Mouse (Mus musculus) stomach, postnatal 0 days (tissue): ENCODE data around the gene Eif5a. TPM values are rescaled to one million over a fixed set of nuclear protein-coding genes. Genes with fewer than 3 reads are reported as not detected.

Experiments
- ATAC-seq: fragments of 200-750 bp; cut with Nextera tagmentation; 2 replicates; pipeline ENCODE4 v1.8.0; 2017; ENCODE audit not compliant: low FRiP score, low TSS enrichment
- DNase-seq: peaks from one replicate; pipeline ENCODE4 v3.0.0-alpha.2; 2016; ENCODE audit warnings: low spot score
- H3K27ac ChIP-seq: fragments of 300-500 bp; sonication (generic); replicated peaks from 2 replicates; pipeline ENCODE4 v1.5.1; 2014; ENCODE audit warnings: mild to moderate bottlenecking, control low read depth
- H3K27me3 ChIP-seq: fragments of 300-500 bp; sonication (generic); 2 replicates; pipeline ENCODE4 v1.6.1; 2014; ENCODE audit warnings: low read length; ENCODE audit not compliant: control insufficient read depth, insufficient read depth
- H3K36me3 ChIP-seq: fragments of 300-500 bp; sonication (generic); 2 replicates; pipeline ENCODE4 v1.6.1; 2014; ENCODE audit warnings: low read length, mixed read lengths; ENCODE audit not compliant: control insufficient read depth, insufficient read depth
- H3K4me1 ChIP-seq: fragments of 300-500 bp; sonication (generic); replicated peaks from 2 replicates; pipeline ENCODE4 v1.6.1; 2014; ENCODE audit warnings: antibody characterized with exemption; ENCODE audit not compliant: control insufficient read depth, insufficient read depth
- H3K4me2 ChIP-seq: fragments of 300-500 bp; sonication (generic); replicated peaks from 2 replicates; pipeline ENCODE4 v1.6.1; 2014; ENCODE audit warnings: low read depth, mild to moderate bottlenecking, control low read depth, moderate library complexity
- H3K4me3 ChIP-seq: fragments of 300-500 bp; sonication (generic); 2 replicates; pipeline ENCODE4 v1.5.1; 2014; ENCODE audit warnings: low read depth, low read length, control low read depth
- H3K9ac ChIP-seq: fragments of 300-500 bp; sonication (generic); 2 replicates; pipeline ENCODE4 v1.6.1; 2014; ENCODE audit warnings: mild to moderate bottlenecking, low read length, control low read depth, mixed read lengths
- H3K9me3 ChIP-seq: fragments of 300-500 bp; sonication (generic); 2 replicates; pipeline ENCODE4 v1.6.1; 2016; ENCODE audit warnings: low read length; ENCODE audit not compliant: control insufficient read depth
- CTCF ChIP-seq: IDR thresholded peaks from 2 replicates; pipeline ENCODE4 v1.5.1; 2016; ENCODE audit warnings: antibody characterized with exemption, low read depth, mild to moderate bottlenecking, moderate library complexity
- EP300 ChIP-seq: optimal IDR thresholded peaks from 2 replicates; pipeline ENCODE3; 2016; ENCODE audit warnings: antibody characterized with exemption
- WGBS: fragments of 180-500 bp; shearing (Covaris S2); extraction: QIAGEN DNeasy Blood & Tissue Kit; methylation state at CpG from one replicate; pipeline ENCODE4 v1.1.7; 2014; 5-methylcytosine and 5-hydroxymethylcytosine counted together
- microRNA-seq: library from miRNA; unstranded; fragments of <30 nt; microRNA quantifications from one replicate; pipeline ENCODE4, GENCODE M21; 2016
- polyA plus RNA-seq: library from polyadenylated mRNA; unstranded; fragments of >200 nt; fragmentation: Nextera tagmentation; extraction: Ambion mirVana; gene quantifications from 2 replicates; pipeline ENCODE4 v1.2.1, GENCODE M21; 2015

The Eif5a gene
- polyA plus RNA-seq, 1 experiment from 2014 or later = 1,205 TPM

- DNase-seq (no peak), ATAC-seq (no peak)
- H3K9ac ChIP-seq = no peak overlapping the region
- no peaks in the 10 kb centered on the region for H3K9me3 ChIP-seq
- TF ChIP-seq CTCF (no peak), EP300 (no peak)
- H3K4me1 ChIP-seq = no peaks in the 10 kb centered on the region
- H3K27me3 ChIP-seq = no peaks in the 10 kb centered on the region
- no peaks in the 10 kb centered on the region for H3K36me3 ChIP-seq
- WGBS = 85% methylated on average over 2 of the region's 2 CpGs
- H3K4me2 ChIP-seq = no peak overlapping the region
- no peak overlapping the region for H3K4me3 ChIP-seq
- H3K27ac ChIP-seq = no peak overlapping the region
Measured at GRCm38 (mm10) chr11:69870289-69871069, 51.3 kb downstream of the Eif5a start.

DNA sequence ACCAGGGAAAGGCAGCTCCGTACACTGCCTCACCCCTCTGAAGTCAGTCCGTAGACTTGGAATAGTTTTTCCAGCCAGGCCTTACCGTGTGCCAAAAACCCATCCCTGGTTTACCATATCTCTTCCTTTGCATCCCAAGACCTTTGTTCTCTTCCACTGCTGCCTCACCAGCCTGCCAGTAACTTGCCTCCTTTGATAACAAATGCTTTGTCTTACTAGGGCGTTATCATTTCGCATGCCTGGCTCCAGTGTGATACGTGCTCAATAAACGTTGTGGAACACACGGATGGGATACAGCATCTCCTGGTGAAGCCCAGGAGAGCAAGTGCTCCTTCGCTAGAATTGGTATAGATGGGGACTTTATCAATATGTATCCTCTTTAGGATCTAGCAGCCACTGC is 54.4 kb downstream of the Eif5a start:
- WGBS = 56% methylated on average over 9 of the region's 9 CpGs
- no peak overlapping the region for H3K4me3 ChIP-seq
- ATAC-seq (no peak), DNase-seq (no peak)
- H3K27me3 ChIP-seq = no peaks in the 10 kb centered on the region
- no peak overlapping the region for H3K9ac ChIP-seq
- TF ChIP-seq EP300 (no peak), CTCF (no peak)
- H3K4me1 ChIP-seq = no peaks in the 10 kb centered on the region
- H3K4me2 ChIP-seq = no peak overlapping the region
- no peaks in the 10 kb centered on the region for H3K36me3 ChIP-seq
- H3K9me3 ChIP-seq = no peaks in the 10 kb centered on the region
- no peak overlapping the region for H3K27ac ChIP-seq

Small RNAs within 50 kb of the gene (microRNA-seq; reads per million reads assigned to microRNA genes)
- gene Mir6924 = not detected

Other genes starting within 250 kb of the Eif5a start
- gene Eif4a1, start 249.5 kb downstream of the Eif5a start, polyA plus RNA-seq = 339 and 351 TPM in 2 replicates
- 30.5 and 32.4 TPM in 2 replicates for gene Senp3, start 239.9 kb downstream of the Eif5a start, polyA plus RNA-seq
- 0.50 and 0.75 TPM in 2 replicates for gene Tnfsf13, start 236.2 kb downstream of the Eif5a start, polyA plus RNA-seq
- 6.9 and 9.7 TPM in 2 replicates for gene Tnfsf12, start 226.1 kb downstream of the Eif5a start, polyA plus RNA-seq
- 4.1 and 4.2 TPM in 2 replicates for gene Tnfsfm13, start 225.9 kb downstream of the Eif5a start, polyA plus RNA-seq
- 7.9 and 9.0 TPM in 2 replicates for gene Polr2a, start 163.3 kb downstream of the Eif5a start, polyA plus RNA-seq
- gene Slc35g3, start 160.0 kb downstream of the Eif5a start, polyA plus RNA-seq = 0.11 TPM in 1 of 2 replicates, not detected in the other
- gene Zbtb4, start 156.0 kb downstream of the Eif5a start, polyA plus RNA-seq = 2.6 and 2.7 TPM in 2 replicates
- gene Chrnb1, start 126.0 kb downstream of the Eif5a start, polyA plus RNA-seq = 4.3 and 5.0 TPM in 2 replicates
- gene Fgf11, start 120.1 kb downstream of the Eif5a start, polyA plus RNA-seq = 0.67 and 0.90 TPM in 2 replicates
- 28.4 and 34.4 TPM in 2 replicates for gene Tmem102, start 116.3 kb downstream of the Eif5a start, polyA plus RNA-seq
- not detected in 2 replicates for gene Gm39566, start 106.7 kb downstream of the Eif5a start, polyA plus RNA-seq
- gene Spem2, start 103.5 kb downstream of the Eif5a start, polyA plus RNA-seq = not detected in 2 replicates
- not detected in 2 replicates for gene Spem1, start 99.8 kb downstream of the Eif5a start, polyA plus RNA-seq
- gene Nlgn2, start 84.2 kb downstream of the Eif5a start, polyA plus RNA-seq = 2.5 and 2.7 TPM in 2 replicates
- gene Tmem256, start 83.4 kb downstream of the Eif5a start, polyA plus RNA-seq = 329 and 366 TPM in 2 replicates
- gene Plscr3, start 75.6 kb downstream of the Eif5a start, polyA plus RNA-seq = 54.4 and 58.4 TPM in 2 replicates
- gene Tnk1, start 63.2 kb downstream of the Eif5a start, polyA plus RNA-seq = 12.3 TPM in 2 replicates
- gene Tmem95, start 43.9 kb downstream of the Eif5a start, polyA plus RNA-seq = 0.25 and 0.54 TPM in 2 replicates
- gene Kctd11, start 40.6 kb downstream of the Eif5a start, polyA plus RNA-seq = 15.9 and 18.1 TPM in 2 replicates
- gene Acap1, start 26.4 kb downstream of the Eif5a start, polyA plus RNA-seq = 0.70 and 0.71 TPM in 2 replicates
- 5.6 and 5.9 TPM in 2 replicates for gene 2810408A11Rik, start 21.0 kb downstream of the Eif5a start, polyA plus RNA-seq
- 2.3 and 3.9 TPM in 2 replicates for gene Neurl4, start 20.9 kb downstream of the Eif5a start, polyA plus RNA-seq
- 40.6 and 43.3 TPM in 2 replicates for gene Gps2, start 8.1 kb downstream of the Eif5a start, polyA plus RNA-seq
- gene Ybx2, start 13.8 kb upstream of the Eif5a start, polyA plus RNA-seq = 1.4 and 1.7 TPM in 2 replicates
- gene Slc2a4, start 26.2 kb upstream of the Eif5a start, polyA plus RNA-seq = 36.4 and 40.5 TPM in 2 replicates
- 119 and 125 TPM in 2 replicates for gene Cldn7, start 42.8 kb upstream of the Eif5a start, polyA plus RNA-seq
- 13.1 and 14.9 TPM in 2 replicates for gene Ctdnep1, start 59.2 kb upstream of the Eif5a start, polyA plus RNA-seq
- 73.1 and 73.4 TPM in 2 replicates for gene Elp5, start 60.6 kb upstream of the Eif5a start, polyA plus RNA-seq
- gene Gabarap, start 69.2 kb upstream of the Eif5a start, polyA plus RNA-seq = 536 and 544 TPM in 2 replicates
- 34.4 and 38.5 TPM in 2 replicates for gene Phf23, start 73.8 kb upstream of the Eif5a start, polyA plus RNA-seq
- 9.8 and 11.1 TPM in 2 replicates for gene Dvl2, start 78.6 kb upstream of the Eif5a start, polyA plus RNA-seq
- gene Acadvl, start 93.5 kb upstream of the Eif5a start, polyA plus RNA-seq = 136 and 143 TPM in 2 replicates
- gene Dlg4, start 95.0 kb upstream of the Eif5a start, polyA plus RNA-seq = 2.6 and 3.9 TPM in 2 replicates
- 0.70 and 0.83 TPM in 2 replicates for gene Asgr1, start 132.1 kb upstream of the Eif5a start, polyA plus RNA-seq
- 0.19 and 0.30 TPM in 2 replicates for gene Asgr2, start 170.7 kb upstream of the Eif5a start, polyA plus RNA-seq
- gene Mgl2, start 208.4 kb upstream of the Eif5a start, polyA plus RNA-seq = 0.48 and 0.68 TPM in 2 replicates
- 1.0 and 1.4 TPM in 2 replicates for gene Clec10a, start 234.2 kb upstream of the Eif5a start, polyA plus RNA-seq